Mouse (Mus musculus) urinary bladder, postnatal 25 days (tissue): ENCODE results near the gene Cd2bp2.
"Not testable (repeated sequence)": the region's sequence is repeated elsewhere in the genome, so short reads cannot be mapped to it uniquely, and the experiment has no call there.

Source experiments
- DNase-seq: peaks from one replicate; pipeline ENCODE4 v3.0.0; 2022; ENCODE audit warnings: low spot score

Cd2bp2 gene

DNA sequence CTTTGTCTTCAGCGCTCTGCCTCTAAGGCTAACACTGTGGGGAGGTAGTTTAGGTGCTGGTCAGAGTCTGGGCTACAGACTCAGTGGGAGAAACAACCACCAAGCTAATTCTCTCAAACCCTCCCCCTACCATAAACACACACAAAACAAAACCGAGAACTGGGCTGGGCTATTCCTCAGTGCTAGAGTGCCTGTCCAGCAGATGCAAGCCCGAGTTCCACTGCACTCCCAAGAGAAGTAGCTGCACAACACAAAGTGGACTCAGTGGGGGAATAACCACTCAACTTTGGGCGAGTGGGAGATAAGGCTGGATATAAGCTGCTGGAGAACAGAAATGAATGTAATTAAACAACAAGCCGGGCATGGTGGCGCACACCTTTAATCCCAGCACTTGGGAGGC lies 5.2 kb downstream of the Cd2bp2 start:
- DNase-seq, result no peak

DNA sequence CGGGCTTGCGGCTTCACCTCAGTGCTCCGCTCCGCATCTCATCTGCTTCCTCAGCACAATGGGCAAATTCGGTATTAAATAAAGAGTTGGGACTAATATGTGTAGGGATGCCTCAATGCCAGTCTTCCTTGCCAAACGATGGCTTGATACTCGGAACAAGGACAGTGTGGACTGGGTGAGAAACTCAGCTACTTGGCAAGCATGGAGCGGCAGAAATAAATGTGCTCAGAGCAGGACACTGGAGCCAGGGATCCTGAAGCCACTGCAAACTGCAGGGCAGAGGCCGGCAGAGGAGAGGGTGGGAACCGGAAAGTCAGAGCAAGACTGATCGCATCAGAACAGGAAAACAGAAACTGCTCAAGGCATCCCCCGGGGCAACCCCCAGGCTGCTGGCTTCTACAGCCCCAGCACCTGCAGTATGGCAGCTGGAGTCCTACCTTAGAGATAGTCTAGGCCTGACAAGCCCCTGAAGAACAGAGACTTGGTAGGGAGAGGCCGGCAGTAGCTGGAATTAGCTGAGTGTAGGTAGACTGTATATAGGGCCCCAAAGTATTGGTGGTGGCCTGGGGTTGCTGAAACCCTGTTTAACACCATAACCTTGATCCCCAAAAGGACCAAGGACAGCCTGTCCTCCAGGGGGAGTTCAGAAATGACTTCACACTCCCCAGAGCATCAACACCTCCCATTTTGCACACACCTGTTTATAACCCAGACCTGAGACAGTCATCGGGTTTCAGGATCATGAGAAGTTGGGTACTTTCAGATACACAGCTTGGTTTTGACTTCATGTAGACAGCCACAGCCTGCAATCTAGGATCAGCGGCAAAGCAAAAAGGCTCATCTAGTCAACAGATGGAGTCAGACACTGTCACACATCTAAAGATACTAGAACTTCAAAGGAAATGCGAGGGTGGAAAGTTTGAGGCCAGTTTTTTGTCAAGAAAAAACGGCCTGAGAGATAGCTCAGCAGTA lies 7.3 kb downstream of the Cd2bp2 start:
- no peak for DNase-seq

DNA sequence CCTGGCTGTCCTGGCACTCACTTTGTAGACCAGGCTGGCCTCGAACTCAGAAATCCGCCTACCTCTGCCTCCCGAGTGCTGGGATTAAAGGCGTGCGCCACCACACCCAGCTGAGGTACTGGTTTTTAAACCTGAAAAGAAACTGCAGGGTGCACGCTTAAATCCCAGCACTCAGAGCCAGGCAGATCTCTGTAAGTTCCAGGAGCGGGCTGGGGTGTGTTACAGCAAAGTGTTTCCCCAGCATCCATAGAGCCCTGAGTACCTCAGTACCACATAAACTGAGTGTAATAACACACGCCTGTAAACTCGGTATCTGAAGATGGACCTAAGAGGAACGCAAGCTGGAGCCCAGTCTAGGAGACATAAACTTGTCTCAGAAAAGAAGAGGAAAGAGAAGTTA lies 8.5 kb downstream of the Cd2bp2 start:
- no peak for DNase-seq

DNA sequence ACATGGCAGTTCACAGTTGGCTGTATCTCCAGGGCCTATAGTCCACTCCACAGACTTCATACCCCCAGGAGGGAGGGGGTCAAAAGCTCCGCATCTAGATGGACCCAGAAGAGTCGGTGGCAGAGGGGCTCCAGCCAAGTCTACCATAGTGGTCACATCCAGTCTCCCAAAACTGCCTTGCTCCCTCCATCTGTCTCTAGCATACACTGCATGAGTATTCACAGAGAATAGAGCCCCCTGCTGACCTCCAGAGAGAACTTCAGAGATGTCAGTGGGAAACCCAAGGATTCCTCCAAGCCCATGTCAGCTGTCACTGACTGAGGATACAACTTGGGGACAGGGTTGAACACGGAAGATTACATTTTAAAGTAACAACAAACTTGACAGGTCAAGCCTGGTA lies 10.2 kb downstream of the Cd2bp2 start:
- no peak for DNase-seq

DNA sequence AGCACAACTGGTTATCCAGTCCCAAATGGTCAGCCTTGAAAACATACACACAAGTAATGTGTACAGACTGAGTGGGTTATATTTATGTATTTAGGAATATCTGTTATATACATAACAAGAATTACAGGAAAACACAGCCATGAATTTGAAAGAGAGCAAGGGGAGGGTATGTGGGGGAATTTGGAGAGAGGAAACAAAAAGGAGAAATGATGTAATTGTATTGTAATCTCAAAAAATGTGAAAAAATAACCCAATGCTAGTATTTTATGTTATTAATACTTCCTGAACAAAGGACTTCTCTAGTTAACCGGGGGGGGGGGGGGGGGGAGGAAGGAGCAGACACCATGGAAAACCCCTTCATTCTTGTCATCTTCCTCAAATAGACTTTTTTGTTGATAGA lies 11.1 kb downstream of the Cd2bp2 start:
- DNase-seq, result no peak

DNA sequence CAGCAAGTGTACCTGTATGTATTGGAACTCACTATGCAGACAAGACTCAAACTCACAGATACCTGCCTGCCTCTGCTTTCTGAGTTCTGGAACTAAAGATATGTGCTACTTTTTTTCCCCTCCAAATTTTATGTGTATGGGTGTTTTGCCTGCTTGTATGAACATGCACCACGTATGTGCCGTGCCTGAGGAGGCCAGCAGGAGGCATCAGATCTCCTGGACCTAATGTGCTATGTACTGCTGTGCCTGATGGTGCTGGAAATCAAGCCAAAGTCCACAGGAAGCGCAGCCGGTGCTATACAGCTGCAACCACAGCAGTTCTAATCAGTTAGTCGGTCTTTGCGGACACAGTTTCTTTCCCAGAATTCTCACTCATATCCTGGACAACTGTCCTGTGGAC lies 12.0 kb downstream of the Cd2bp2 start:
- no peak for DNase-seq

DNA sequence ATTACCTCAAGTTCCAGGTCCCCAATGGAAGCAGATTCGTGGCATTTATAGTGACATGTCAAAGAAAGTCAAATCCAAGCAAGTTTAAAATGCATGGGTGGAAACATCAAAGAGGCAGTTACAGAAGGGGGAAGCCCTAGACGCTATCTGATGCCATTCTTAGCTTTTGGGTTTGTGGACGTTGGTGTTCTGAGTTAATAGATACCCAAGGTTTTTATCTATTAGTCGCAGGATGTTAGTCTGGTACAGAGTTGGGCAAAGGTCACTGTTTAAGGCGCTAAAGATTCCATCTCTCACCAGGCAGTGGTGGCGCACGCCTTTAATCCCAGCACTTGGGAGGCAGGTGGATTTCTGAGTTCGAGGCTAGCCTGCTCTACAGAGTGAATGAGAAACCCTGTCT lies 12.5 kb downstream of the Cd2bp2 start:
- no peak for DNase-seq

DNA sequence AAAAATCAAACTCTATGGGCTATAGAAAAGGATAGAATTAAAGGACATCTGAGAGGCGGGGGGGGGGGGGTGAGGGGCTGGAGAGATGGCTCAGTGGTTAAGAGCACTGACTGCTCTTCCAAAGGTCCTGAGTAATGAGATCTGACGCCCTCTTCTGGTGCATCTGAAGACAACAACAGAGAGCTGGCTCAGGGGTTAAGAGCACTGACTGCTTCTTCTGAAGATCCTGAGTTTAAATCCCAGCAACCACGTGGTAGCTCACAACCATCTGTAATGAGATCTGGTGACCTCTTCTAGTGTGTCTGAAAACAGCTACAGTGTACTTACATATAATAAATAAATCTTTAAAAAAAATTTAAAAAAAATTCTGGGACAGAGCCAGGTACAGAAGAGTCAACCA lies 14.1 kb downstream of the Cd2bp2 start:
- not testable (repeated sequence) for DNase-seq

DNA sequence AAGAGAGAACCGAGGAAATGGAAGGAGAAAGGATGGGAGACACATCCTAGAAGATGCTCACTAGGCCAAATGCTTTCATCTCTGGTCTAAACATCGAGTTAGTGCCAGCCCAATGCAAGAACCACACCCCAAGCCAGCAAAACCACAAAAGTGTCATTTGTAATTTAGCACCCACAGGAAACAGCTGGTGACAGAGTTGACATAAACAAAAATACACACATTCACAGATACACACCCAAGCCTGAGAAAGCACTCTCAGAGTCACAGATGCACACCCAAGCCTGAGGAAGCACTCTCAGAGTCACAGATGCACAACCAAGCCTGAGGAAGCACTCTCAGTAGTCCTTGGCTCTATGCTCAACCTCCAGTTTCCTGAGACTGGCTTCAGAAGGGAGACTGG lies 15.1 kb downstream of the Cd2bp2 start:
- DNase-seq, result no peak

DNA sequence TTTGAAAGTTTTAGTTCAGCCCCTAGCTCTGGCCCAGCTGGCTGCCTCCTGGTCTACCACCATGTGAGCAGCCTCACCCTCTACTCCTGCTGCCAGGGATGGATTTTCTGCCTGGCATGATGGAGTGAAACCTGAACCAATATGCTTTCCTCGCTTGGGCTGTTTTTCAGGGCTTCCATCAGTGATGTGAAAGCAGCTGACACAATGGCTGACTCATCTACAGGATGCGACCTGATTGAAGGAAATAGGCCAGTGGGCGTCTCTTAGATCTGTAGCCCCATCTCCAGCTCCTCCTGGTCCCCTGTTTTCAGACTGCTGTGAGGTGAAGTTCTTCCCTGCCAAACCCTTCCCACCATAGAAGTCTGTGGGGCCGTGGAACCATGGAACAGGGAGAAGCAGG lies 18.9 kb downstream of the Cd2bp2 start:
- no peak for DNase-seq

DNA sequence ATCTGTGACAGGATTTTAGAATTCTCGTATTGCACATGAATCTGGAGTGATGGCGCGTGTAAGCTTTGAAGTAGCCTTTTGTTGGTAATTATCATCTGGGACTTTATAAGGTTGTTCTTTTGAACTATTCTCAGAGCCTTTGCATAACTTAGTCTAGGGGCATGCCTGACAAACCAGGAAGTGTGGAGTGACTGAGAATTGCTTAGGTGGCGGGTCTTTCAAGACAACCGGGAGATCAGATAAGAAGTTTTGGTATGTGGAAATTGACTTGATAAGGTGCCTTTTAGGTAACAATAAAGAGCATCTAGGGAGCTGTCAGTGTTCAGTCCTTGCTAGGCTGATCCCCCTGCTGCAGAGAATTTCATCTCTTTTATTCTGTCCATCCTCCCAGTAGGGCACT lies 29.3 kb downstream of the Cd2bp2 start:
- DNase-seq, result no peak

DNA sequence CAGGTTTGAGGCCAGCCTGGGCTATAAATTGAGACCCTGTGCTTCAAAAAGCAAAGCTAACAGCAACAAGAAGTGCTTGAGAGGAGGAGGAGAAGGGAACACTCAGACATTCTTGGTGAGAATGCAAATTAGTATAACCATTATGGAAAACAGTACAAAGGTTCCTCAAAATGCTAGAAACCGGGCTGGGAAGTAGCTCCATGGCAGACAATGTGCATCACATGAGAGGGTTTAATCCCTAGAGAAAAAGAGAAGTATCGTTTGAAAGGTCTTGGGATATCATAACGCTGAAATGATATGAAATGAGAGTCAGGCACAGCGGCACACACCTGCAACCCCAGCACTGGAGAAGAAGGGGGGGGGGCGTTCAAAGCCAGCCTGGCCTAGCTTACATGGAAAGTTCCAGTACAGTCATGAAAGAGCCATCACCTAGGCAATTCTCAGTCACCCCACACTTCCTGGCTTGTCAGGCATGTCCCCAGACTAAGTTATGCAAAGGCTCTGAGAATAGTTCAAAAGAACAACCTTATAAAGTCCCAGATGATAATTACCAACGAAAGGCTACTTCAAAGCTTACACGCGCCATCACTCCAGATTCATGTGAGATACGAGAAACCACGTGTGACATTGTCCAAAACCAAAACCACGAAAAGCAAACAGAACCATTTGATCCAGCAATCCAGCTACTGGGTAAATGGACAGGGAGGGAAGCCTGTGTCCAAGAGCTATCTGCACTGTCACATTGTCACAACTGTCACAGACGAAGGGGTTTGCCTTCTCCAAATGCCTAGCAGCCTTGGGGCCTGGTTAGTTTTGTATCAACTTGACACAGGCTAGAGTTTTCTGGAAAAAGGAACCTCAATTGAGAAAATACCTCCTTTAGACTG lies 30.0 kb downstream of the Cd2bp2 start:
- no peak for DNase-seq

DNA sequence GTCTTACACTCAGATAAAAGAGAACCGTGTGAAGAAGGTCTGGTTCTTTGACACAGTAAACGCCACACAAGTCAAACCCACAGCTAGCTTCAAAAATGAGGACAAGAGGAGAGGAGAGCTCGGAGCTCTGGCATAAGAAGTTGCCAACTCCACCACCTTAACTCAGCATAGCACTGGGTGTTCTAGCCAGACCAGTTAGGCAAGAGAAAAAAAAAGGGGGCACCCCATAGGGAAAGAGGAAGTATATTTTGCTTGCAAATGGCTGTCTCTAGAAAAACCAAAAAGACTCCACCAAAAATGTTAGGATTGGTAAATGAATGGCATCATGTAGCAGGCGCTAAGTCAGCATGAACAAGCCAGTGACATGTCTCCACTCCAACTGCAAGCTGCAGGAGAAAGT lies 31.8 kb downstream of the Cd2bp2 start:
- no peak for DNase-seq

DNA sequence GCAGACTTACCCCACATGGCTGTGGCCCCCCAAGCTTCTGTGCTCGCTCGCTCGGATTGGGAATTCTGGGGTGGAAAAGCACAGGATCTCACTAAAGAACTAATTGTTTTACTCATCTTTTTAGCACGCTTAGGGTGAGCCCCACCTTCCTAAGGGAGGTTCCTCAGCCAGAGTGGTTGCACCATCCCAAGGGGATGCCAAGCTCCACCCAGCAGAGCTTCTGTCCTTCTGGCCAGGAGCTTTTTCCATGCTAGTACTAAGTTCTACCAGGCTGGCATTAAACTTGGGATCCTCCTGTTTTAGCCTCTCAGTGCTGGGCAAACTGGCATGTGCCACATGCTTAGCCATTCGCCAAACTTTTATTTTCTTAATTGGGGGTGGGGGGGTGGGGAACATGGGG lies 33.3 kb downstream of the Cd2bp2 start:
- no peak for DNase-seq

DNA sequence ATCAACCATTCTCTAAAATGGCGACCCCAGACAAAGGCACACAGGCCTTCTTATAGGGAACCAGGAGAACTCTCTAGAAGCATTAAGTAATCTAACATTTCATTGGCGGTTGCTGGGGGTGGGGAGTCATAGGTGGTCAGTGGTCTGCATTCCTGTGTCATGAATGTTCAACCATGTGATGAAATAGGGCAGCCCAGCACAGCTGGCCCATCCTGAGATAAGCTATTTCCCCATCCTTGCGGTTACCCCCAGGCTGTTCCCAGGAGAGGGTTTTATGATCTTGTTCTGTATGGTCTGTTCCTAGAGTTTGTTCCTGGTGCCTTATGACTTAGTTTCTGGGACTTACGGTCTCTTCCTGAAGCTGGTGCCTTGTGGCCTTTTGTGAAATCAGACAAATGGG lies 38.3 kb downstream of the Cd2bp2 start:
- DNase-seq, result no peak

DNA sequence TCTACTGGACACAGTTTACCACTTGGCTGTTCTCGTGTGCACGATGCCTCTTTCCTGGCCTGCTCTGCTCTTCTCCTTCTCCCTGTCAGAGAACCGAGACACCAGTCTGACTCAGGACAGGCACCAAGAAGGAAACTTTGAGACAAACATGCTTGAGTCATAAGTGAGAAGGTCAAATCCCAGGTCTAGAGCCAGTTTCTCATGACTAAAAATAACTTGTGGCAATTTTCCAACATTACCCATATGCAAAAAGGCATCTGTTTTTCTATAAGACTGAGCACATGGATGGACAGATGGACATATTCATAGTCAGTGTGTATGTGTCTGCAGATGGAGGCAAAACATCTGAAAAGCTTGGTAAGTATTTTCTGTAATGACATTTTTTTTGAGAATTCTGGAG lies 42.4 kb downstream of the Cd2bp2 start:
- DNase-seq, result no peak

DNA sequence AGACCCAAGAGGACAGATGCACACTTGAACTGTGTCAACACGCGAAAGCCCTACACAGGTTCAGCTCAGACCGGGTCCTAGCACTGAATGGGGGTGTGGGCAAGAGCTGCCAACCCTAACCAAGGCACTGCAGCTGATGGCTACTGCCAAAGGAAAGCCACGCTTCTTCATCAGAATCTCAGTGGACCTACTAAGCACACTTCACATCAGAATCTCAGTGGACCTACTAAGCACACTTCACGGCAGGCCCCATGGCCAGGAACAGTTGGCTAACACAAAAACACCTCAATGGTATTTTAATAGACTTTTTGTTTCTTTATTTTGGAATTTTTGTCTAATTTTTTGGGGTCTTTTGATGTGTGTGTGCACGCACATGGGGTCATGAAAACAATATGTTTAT lies 43.4 kb downstream of the Cd2bp2 start:
- no peak for DNase-seq

DNA sequence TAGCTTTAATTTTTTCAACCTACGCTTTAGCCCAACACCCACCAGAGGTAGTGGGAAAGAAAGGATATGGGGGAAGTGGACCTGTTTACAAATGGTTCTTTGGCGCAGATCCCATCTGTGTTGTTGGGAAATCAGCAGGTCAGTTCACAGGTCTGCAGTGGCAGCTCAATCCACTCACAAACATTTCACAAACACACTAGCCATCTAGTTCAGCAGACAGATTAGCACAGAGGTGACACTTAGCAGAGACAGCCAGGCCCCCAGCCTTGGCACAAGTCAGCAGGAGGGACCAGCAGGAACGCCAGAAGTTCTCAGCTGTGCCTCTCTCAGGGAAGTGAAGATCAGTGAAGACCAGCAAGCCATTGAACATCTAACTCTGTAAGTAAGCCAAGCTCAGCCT lies 47.9 kb downstream of the Cd2bp2 start:
- no peak for DNase-seq

DNA sequence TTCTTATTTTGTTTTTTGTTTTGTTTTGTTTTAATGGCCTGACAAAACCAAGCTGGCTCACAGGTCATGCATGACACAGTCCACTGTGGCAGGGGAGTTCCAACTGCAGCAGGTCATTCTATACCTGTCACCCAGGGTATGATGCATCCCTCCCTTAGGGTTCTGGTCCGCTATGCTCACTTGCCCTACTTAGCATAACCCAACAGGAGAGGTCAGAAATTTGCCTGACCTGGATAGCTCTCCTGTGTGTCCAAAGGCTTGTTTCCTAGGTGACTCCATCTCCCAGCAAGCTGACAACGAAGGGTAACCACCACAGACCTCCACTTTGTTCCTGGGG lies 49.6 kb downstream of the Cd2bp2 start:
- DNase-seq, result no peak

DNA sequence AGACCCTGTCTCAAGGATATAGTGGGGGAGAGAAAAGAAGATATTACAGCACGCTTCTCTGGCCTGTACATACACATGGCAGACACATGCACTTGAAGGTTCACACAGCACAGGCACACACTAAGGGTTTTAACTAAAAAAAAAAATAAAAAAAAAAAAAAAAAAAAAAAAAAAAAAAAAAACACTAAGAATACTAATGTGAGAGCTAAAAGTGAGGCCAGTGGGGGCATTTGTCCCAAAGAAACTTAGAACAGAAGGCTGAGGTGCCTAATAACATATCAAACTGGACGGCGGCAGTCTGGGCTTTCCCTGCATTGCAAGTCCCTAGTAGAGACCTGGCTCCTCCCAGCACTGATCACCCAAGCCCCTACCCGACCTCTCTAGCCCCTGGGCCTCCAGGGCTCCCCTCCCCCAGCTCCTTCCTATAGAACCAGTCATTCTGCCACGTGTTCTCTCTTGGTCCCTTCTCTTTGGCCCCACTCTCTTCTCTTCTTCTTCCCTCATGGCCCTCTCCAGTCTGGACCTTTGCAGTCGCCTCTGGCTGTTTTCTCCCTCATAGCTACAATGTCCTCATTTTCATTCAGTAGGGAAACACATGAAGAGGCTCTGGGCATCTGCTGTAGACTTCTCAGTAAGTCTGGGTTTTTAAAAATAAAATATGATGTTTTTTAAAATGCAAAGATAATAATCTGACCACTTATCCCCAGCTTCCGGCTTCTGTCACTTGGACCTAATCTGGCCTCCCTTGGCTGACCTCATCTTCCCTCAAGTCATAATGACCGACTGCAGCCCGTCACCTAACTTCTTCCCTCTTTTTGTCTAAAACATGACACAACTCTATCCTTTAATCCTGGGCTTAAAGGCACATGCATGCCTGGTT lies 50.2 kb downstream of the Cd2bp2 start:
- DNase-seq, result no peak

DNA sequence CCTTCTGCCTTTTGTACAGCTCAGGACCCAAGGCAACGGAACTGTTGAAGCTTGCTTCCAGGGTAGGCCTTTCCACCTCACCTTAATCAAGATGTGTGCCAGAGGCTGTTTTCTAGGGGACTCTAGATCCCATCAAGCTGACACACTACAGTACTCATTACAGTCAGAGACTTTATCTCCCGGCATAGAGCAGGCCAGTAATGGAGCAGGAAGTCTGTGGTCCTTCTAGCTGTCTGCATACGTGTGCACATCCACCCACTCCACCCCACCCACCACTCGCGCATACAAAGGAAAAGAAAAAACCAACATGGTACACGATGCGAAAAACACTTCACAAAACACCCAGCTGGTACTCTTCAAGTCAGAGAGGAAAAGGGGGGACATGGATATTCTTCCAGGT lies 51.4 kb downstream of the Cd2bp2 start:
- DNase-seq, result no peak

DNA sequence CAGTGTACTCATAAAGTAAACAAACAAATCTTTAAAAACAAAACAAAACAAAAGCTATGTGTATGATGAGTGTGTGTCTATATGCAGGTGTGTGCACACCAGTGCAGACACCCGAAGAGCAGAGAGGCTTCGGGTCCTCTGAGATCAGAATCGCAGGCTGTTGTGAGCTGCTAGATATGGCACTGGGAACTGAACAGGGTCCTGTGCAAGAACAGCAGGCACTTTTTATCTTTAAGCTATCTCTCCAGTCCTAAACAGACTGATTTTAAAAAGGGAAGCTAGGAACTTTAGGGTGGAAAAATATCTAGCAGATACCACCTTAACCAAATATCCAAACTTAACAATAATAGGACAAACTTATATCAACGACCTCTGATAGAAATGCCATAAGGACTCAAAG lies 53.2 kb downstream of the Cd2bp2 start:
- no peak for DNase-seq
